Mouse (Mus musculus): ENCODE data around the gene Meis2. TPM values are rescaled to one million over a fixed set of nuclear protein-coding genes. Genes with fewer than 3 reads are reported as not detected.

Meis2 gene
- polyA plus RNA-seq, 1 experiment from 2014 or later: 139 TPM

DNA sequence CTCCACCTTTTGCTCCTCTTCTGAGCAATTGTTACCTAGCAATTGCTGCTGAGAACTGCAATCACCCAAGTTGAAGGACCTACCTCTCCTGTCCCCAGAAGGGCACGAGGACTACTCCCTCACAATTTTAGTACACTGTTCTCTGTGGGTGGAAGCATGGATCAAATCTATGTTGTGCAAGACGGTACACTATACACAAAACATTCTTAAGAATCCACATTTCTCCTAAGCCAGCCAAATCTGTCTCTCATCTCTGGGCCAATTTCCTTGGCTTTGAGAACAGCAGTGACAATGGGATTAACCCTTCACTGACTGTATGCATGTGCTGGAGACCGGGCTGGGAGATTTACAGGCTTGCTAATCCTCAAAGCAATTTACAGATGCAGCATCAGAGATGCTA is 115.0 kb downstream of the Meis2 start:
- Histone ChIP-seq H3K4me3 (no peak overlapping the region), H3K4me2 (no peak overlapping the region), H3K27ac (peak overlapping the region; percentile 0; the same call in 1 of the 2 replicates), H3K36me3 (no peaks in the 10 kb centered on the region), H3K27me3 (no peaks in the 10 kb centered on the region), H3K9ac (no peak overlapping the region), H3K4me1 (replicated peaks) (peaks cover 16% of the 10 kb centered on the region), H3K9me3 (no peaks in the 10 kb centered on the region)
- 68% methylated on average over 3 of the region's 3 CpGs for WGBS
- no peak for ATAC-seq (ENCODE audit: low FRiP score)

DNA sequence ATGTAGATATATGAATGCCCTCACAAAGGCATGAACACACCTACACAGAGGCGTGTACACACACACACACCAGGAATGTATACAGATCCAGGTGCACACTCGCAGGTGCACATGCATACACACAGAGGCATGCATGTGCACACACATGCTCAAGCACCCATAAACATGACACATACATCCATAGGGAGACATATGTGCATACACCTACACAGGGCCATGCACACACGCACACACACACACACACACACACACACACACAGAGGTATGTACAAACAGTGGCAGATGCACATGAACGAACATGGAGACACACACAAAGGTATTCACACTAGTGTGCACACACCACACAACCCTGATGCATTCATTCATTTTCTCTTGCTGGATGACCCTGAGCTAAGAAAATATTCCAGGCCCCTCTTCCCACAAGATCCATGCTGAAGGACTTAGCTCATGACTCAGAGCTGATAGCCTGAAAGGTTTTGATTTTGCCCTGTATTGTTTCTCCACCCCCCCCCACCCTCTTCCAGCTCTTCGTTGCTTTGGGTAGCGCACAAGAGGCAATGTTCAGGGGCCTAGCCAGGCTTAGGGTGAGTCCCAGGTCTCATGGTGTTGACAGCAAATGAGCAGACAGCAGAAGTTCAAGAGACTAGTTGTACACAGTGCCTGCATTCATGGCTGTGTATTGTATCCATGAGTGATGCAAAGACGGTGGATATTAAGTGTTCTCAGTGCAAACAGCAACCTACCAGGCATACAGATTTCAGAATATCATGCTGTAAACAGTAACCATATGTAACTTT is 116.8 kb downstream of the Meis2 start:
- Histone ChIP-seq H3K9ac (no peak overlapping the region), H3K4me1 (replicated peaks) (peaks cover 16% of the 10 kb centered on the region), H3K27ac (peak overlapping the region; percentile 44; the same call in 1 of the 2 replicates), H3K36me3 (no peaks in the 10 kb centered on the region), H3K4me2 (no peak overlapping the region), H3K9me3 (no peaks in the 10 kb centered on the region), H3K27me3 (no peaks in the 10 kb centered on the region), H3K4me3 (no peak overlapping the region)
- 86% methylated on average over 7 of the region's 7 CpGs for WGBS
- ATAC-seq (ENCODE audit: low FRiP score): peak; percentile 29; the same call in 1 of the 2 replicates

DNA sequence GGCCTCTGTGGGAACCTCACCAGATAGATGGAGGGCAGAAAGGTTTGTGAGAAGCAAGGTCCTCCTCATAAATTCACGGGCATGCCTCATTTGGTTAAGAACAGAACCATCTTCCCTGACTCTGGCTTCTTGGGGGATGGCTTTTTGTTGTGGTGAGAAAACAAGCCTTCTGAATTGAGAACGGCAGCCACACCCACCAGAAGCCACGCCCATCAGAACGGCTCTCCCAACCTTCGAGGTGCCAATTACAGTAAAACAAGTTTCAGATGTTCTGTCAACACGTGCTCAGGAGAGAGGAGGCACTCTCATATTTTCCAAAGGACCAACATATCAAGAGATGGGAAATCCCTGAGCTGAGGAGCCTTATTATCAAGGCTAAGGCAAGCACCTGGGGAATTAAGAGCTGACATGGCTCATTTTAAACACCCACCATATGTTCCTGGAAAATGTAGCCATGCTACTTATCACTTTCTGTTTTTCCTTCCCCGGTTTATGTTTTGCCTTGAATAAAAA is 117.9 kb downstream of the Meis2 start:
- WGBS: 39% methylated on average over 7 of the region's 7 CpGs

DNA sequence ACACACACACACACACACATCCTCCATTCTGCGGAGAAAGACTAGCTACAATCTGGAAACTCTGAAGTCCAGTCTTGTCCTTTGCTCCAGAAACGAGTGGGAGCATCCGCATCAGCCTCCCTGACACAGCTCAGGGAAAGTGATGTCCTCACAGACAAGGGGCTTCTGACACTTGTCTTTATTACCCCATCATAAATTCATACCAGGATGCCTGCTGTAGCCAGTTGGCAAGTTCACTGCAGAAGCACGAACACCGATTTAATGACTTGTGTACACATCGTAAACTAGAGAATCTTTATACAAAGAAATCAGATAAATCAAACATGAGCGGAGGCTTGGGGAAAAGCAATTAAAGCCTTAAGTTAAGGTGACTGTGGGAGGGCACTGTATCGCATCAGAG is 122.6 kb downstream of the Meis2 start:
- 71% methylated on average over 8 of the region's 8 CpGs for WGBS
- ATAC-seq (ENCODE audit: low FRiP score): no peak
- no peak overlapping the region for H3K4me2 ChIP-seq

More for the DNA sequence above, 117.9 kb downstream of the Meis2 start:
- ATAC-seq (ENCODE audit: low FRiP score): no peak
- peaks cover 20% of the 10 kb centered on the region for H3K4me1 ChIP-seq (replicated peaks)
- H3K9ac ChIP-seq: no peak overlapping the region
- H3K27ac ChIP-seq: peak overlapping the region; percentile 44; the same call in 1 of the 2 replicates
- no peak overlapping the region for H3K4me2 ChIP-seq
- H3K27me3 ChIP-seq: no peaks in the 10 kb centered on the region
- H3K36me3 ChIP-seq: no peaks in the 10 kb centered on the region
- H3K9me3 ChIP-seq: no peaks in the 10 kb centered on the region
- no peak overlapping the region for H3K4me3 ChIP-seq

DNA sequence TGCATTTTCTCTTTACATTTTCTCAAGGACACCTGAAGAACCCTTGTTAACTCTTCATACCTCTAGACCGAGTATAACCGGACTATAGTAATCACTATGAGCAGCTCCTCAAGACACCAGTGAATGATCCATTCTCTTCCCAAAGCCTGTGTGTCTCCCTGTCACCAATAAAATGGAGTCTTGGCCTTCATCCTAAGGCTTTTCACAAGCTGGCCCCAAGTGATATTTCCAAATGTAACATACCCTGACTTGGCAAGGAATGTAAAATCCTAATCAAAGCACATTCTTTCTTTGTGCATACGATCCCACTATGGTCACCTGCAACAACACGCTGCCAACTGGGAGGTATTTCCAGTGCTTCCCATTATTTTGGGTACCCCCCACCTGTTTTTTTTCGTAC is 125.8 kb downstream of the Meis2 start:
- H3K9ac ChIP-seq: no peak overlapping the region
- no peaks in the 10 kb centered on the region for H3K27me3 ChIP-seq
- no peak for ATAC-seq (ENCODE audit: low FRiP score)
- H3K27ac ChIP-seq: no peak overlapping the region
- H3K4me2 ChIP-seq: no peak overlapping the region
- 90% methylated on average over 5 of the region's 5 CpGs for whole genome bisulfite sequencing
- H3K36me3 ChIP-seq: peaks cover 7% of the 10 kb centered on the region; the same call in 1 of the 2 replicates
- no peak overlapping the region for H3K4me3 ChIP-seq
- H3K9me3 ChIP-seq: no peaks in the 10 kb centered on the region
- H3K4me1 ChIP-seq (replicated peaks): peaks cover 23% of the 10 kb centered on the region

More for the DNA sequence above, 122.6 kb downstream of the Meis2 start:
- H3K4me3 ChIP-seq: no peak overlapping the region
- no peak overlapping the region for H3K27ac ChIP-seq
- no peaks in the 10 kb centered on the region for H3K27me3 ChIP-seq
- no peak overlapping the region for H3K9ac ChIP-seq
- no peaks in the 10 kb centered on the region for H3K9me3 ChIP-seq
- peaks cover 7% of the 10 kb centered on the region; the same call in 1 of the 2 replicates for H3K36me3 ChIP-seq
- H3K4me1 ChIP-seq (replicated peaks): peaks cover 20% of the 10 kb centered on the region

GRCm38 (mm10) chr2:115938926-115939563 is 126.6 kb downstream of the Meis2 start:
- no peak overlapping the region for H3K27ac ChIP-seq
- H3K4me2 ChIP-seq: no peak overlapping the region
- 67% methylated on average over 8 of the region's 8 CpGs for WGBS
- peak; percentile 62; the same call in 1 of the 2 replicates for ATAC-seq (ENCODE audit: low FRiP score)
- no peak overlapping the region for H3K4me3 ChIP-seq
- no peaks in the 10 kb centered on the region for H3K27me3 ChIP-seq
- peaks cover 23% of the 10 kb centered on the region for H3K4me1 ChIP-seq (replicated peaks)
- H3K9ac ChIP-seq: no peak overlapping the region
- peaks cover 7% of the 10 kb centered on the region; the same call in 1 of the 2 replicates for H3K36me3 ChIP-seq
- no peaks in the 10 kb centered on the region for H3K9me3 ChIP-seq

GRCm38 (mm10) chr2:115938296-115938695 is 127.3 kb downstream of the Meis2 start:
- Histone ChIP-seq H3K27ac (no peak overlapping the region), H3K9ac (no peak overlapping the region), H3K27me3 (no peaks in the 10 kb centered on the region), H3K4me1 (replicated peaks) (peaks cover 23% of the 10 kb centered on the region), H3K9me3 (no peaks in the 10 kb centered on the region), H3K4me3 (no peak overlapping the region), H3K4me2 (no peak overlapping the region), H3K36me3 (peaks cover 7% of the 10 kb centered on the region; the same call in 1 of the 2 replicates)
- WGBS: 59% methylated on average over 3 of the region's 3 CpGs
- ATAC-seq (ENCODE audit: low FRiP score): no peak; the same call in 1 of the 2 replicates

DNA sequence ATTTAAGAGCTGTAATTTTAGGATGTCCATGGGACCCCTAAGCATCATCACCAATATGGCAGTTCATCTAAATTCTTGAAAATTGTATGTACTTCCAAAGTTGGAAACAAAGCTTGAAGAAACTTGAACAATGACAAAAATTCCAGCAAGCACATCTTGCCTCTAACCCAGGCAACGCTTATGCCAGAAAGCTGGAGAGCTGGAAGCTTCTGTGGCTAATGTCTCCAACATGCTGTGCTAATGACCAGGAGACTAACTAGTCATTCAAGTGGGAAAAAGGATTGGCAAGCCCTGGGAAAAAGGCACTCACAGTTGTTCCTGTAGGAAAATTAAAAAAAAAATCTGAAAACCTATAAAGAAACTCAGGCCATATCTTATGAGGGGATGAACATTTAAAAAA is 127.7 kb downstream of the Meis2 start:
- Histone ChIP-seq H3K4me2 (no peak overlapping the region), H3K27ac (0 out of 2 replicates have a peak overlapping the region, but pooled peaks have one; percentile 15), H3K36me3 (peaks cover 7% of the 10 kb centered on the region; the same call in 1 of the 2 replicates), H3K9ac (no peak overlapping the region), H3K4me3 (no peak overlapping the region), H3K4me1 (replicated peaks) (peaks cover 19% of the 10 kb centered on the region; the same call in 1 of the 2 replicates), H3K27me3 (no peaks in the 10 kb centered on the region), H3K9me3 (no peaks in the 10 kb centered on the region)
- ATAC-seq (ENCODE audit: low FRiP score): no peak
- 74% methylated on average over 1 of the region's 1 CpGs for WGBS

GRCm38 (mm10) chr2:115936786-115937185 is 128.9 kb downstream of the Meis2 start:
- H3K9me3 ChIP-seq: no peaks in the 10 kb centered on the region
- peaks cover 7% of the 10 kb centered on the region; the same call in 1 of the 2 replicates for H3K36me3 ChIP-seq
- H3K4me2 ChIP-seq: no peak overlapping the region
- no peak overlapping the region for H3K4me3 ChIP-seq
- H3K9ac ChIP-seq: no peak overlapping the region
- no peak for ATAC-seq (ENCODE audit: low FRiP score)
- peaks cover 19% of the 10 kb centered on the region; the same call in 1 of the 2 replicates for H3K4me1 ChIP-seq (replicated peaks)
- H3K27me3 ChIP-seq: no peaks in the 10 kb centered on the region
- 93% methylated on average over 9 of the region's 9 CpGs for WGBS
- H3K27ac ChIP-seq: 0 out of 2 replicates have a peak overlapping the region, but pooled peaks have one; percentile 13

GRCm38 (mm10) chr2:115934299-115934698 is 131.3 kb downstream of the Meis2 start:
- no peaks in the 10 kb centered on the region for H3K9me3 ChIP-seq
- no peak overlapping the region for H3K4me3 ChIP-seq
- H3K9ac ChIP-seq: no peak overlapping the region
- no peak overlapping the region for H3K27ac ChIP-seq
- H3K27me3 ChIP-seq: no peaks in the 10 kb centered on the region
- H3K36me3 ChIP-seq: no peaks in the 10 kb centered on the region
- H3K4me1 ChIP-seq (replicated peaks): peaks cover 15% of the 10 kb centered on the region; the same call in 1 of the 2 replicates
- no peak overlapping the region for H3K4me2 ChIP-seq
- ATAC-seq (ENCODE audit: low FRiP score): no peak
- 91% methylated on average over 2 of the region's 2 CpGs for WGBS

DNA sequence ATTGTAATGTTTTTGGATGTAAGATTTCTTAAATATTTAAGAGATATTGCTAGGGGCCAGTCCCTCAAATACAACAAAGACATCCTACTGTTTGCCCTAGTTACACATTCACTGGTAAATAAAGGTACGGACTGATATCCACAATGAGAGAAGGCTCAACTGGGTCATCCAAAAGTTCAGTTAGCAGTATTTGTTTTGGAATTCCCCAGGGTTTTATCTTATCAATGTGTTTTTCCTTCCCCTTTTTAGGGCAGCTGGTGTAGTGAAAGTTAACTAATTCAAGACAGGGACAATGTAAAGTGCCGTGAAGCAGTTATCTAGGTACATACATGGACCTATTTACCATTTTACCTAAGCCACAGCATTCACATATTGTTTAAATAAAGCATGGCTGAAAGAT is 132.4 kb downstream of the Meis2 start:
- 65% methylated on average over 2 of the region's 2 CpGs for WGBS
- ATAC-seq (ENCODE audit: low FRiP score): no peak

DNA sequence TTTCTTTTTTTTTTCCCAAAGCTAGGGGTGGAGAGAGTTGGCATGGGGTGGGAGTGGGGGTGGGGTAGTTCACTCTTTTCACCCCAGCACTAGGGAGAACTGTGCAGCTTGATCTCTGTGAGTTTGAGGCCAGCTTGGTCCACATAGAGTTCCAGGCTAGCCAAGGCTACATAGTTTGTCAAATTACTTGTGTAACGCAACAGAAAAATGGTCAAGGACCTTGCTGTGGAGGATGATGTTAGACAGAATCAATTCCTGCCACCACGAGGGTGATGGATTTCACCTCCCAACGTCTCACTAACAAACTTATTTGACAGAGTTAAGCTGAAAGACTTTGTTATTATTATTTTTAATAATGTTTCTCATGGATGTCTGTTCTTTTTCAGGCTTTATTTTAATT is 139.9 kb downstream of the Meis2 start:
- WGBS: 71% methylated on average over 3 of the region's 3 CpGs
- H3K4me3 ChIP-seq: no peak overlapping the region
- peaks cover 43% of the 10 kb centered on the region for H3K4me1 ChIP-seq (replicated peaks)
- H3K9ac ChIP-seq: no peak overlapping the region
- no peak for ATAC-seq (ENCODE audit: low FRiP score)
- H3K4me2 ChIP-seq: no peak overlapping the region
- H3K36me3 ChIP-seq: no peaks in the 10 kb centered on the region
- no peaks in the 10 kb centered on the region for H3K27me3 ChIP-seq
- H3K27ac ChIP-seq: no peak overlapping the region
- H3K9me3 ChIP-seq: no peaks in the 10 kb centered on the region

More for the DNA sequence above, 132.4 kb downstream of the Meis2 start:
- Histone ChIP-seq H3K36me3 (no peaks in the 10 kb centered on the region), H3K27ac (no peak overlapping the region), H3K27me3 (no peaks in the 10 kb centered on the region), H3K9me3 (no peaks in the 10 kb centered on the region), H3K4me3 (no peak overlapping the region), H3K9ac (no peak overlapping the region), H3K4me2 (no peak overlapping the region), H3K4me1 (replicated peaks) (peaks cover 8% of the 10 kb centered on the region; the same call in 1 of the 2 replicates)

All from hindbrain, embryonic 13.5 days (tissue).